Mouse (Mus musculus) ovary, adult 10 weeks (tissue): ENCODE measurements around the gene Olfr775. TPM values are rescaled to one million over a fixed set of nuclear protein-coding genes. Genes with fewer than 3 reads are reported as not detected.

Experiments used
- polyA plus RNA-seq: library from polyadenylated mRNA; stranded (reverse); fragments of 350-450 nt; fragmentation: Illumina TruSeq; extraction: RNeasy Lipid Tissue Mini Kit (QIAGEN cat#74804); gene quantifications from one replicate; pipeline ENCODE4 v1.2.3, GENCODE M21; 2014

Olfr775 gene
- polyA plus RNA-seq, result not detected

GRCm38 (mm10) chr10:129248112-129248511, at the start of gene Olfr775:
Gene Olfr775 (plus strand): TSS chr10:129248412.

GRCm38 (mm10) chr10:129235904-129236303, 12.3 kb upstream of the Olfr775 start, which contains the start of gene Olfr774:
Gene Olfr774 (plus strand): TSS chr10:129236204.

GRCm38 (mm10) chr10:129258827-129259226, 10.6 kb downstream of the Olfr775 start, which contains the start of gene Olfr776:
Gene Olfr776 (plus strand): TSS chr10:129259127.

GRCm38 (mm10) chr10:129271081-129271535, 22.9 kb downstream of the Olfr775 start, which contains the start of gene Olfr777:
Gene Olfr777 (minus strand): TSS chr10:129271485.

Other genes starting within 250 kb of the Olfr775 start
- gene Olfr763, start 237.6 kb upstream of the Olfr775 start, polyA plus RNA-seq, result not detected
- not detected for gene Olfr764-ps1, start 208.5 kb upstream of the Olfr775 start, polyA plus RNA-seq
- not detected for gene Olfr765, start 198.4 kb upstream of the Olfr775 start, polyA plus RNA-seq
- not detected for gene Olfr766-ps1, start 179.4 kb upstream of the Olfr775 start, polyA plus RNA-seq
- not detected for gene Olfr767, start 165.5 kb upstream of the Olfr775 start, polyA plus RNA-seq
- not detected for gene Olfr768, start 149.0 kb upstream of the Olfr775 start, polyA plus RNA-seq
- gene Olfr769, start 130.6 kb upstream of the Olfr775 start, polyA plus RNA-seq, result not detected
- gene Olfr770, start 109.4 kb upstream of the Olfr775 start, polyA plus RNA-seq, result not detected
- gene Olfr771, start 83.7 kb upstream of the Olfr775 start, polyA plus RNA-seq, result not detected
- not detected for gene Olfr772, start 70.5 kb upstream of the Olfr775 start, polyA plus RNA-seq
- not detected for gene Olfr773, start 61.0 kb upstream of the Olfr775 start, polyA plus RNA-seq
- not detected for gene Olfr774, start 12.2 kb upstream of the Olfr775 start, polyA plus RNA-seq
- gene Olfr776, start 10.7 kb downstream of the Olfr775 start, polyA plus RNA-seq, result not detected
- gene Olfr777, start 23.1 kb downstream of the Olfr775 start, polyA plus RNA-seq, result not detected
- not detected for gene Olfr780, start 69.7 kb downstream of the Olfr775 start, polyA plus RNA-seq
- gene Olfr781, start 80.4 kb downstream of the Olfr775 start, polyA plus RNA-seq, result not detected
- gene Olfr782, start 100.4 kb downstream of the Olfr775 start, polyA plus RNA-seq, result not detected
- gene Olfr784, start 135.7 kb downstream of the Olfr775 start, polyA plus RNA-seq, result not detected
- not detected for gene Olfr785, start 157.0 kb downstream of the Olfr775 start, polyA plus RNA-seq
- gene Olfr786, start 178.9 kb downstream of the Olfr775 start, polyA plus RNA-seq, result not detected
- not detected for gene Olfr787, start 213.4 kb downstream of the Olfr775 start, polyA plus RNA-seq
- gene Olfr788, start 222.6 kb downstream of the Olfr775 start, polyA plus RNA-seq, result not detected
- not detected for gene Olfr789, start 236.3 kb downstream of the Olfr775 start, polyA plus RNA-seq